Mouse (Mus musculus) heart, embryonic 13.5 days (tissue): ENCODE measurements around the gene Ccin. TPM values are rescaled to one million over a fixed set of nuclear protein-coding genes. Genes with fewer than 3 reads are reported as not detected.

Source experiments
- ATAC-seq: fragments of 200-750 bp; cut with Nextera tagmentation; 2 replicates; pipeline ENCODE4 v1.8.0; 2017; ENCODE audit warnings: moderate TSS enrichment; ENCODE audit not compliant: insufficient number of reproducible peaks, low FRiP score, low TSS enrichment; ENCODE audit errors: extremely low read depth
- H3K27ac ChIP-seq: fragments of 300-500 bp; sonication (generic); replicated peaks from 2 replicates; pipeline ENCODE4 v1.5.1; 2015; ENCODE audit warnings: moderate library complexity, mild to moderate bottlenecking, inconsistent platforms
- H3K27me3 ChIP-seq: fragments of 300-500 bp; sonication (generic); replicated peaks from 2 replicates; pipeline ENCODE4 v1.6.1; 2015; ENCODE audit warnings: mild to moderate bottlenecking, inconsistent platforms
- H3K36me3 ChIP-seq: fragments of 300-500 bp; sonication (generic); 2 replicates; pipeline ENCODE4 v1.6.1; 2015; ENCODE audit warnings: mild to moderate bottlenecking, inconsistent platforms
- H3K4me1 ChIP-seq: fragments of 300-500 bp; sonication (generic); 2 replicates; pipeline ENCODE4 v1.6.1; 2015; ENCODE audit warnings: inconsistent platforms
- H3K4me2 ChIP-seq: fragments of 300-500 bp; sonication (generic); 2 replicates; pipeline ENCODE4 v1.6.1; 2015; ENCODE audit warnings: inconsistent platforms, mild to moderate bottlenecking, moderate library complexity
- H3K4me3 ChIP-seq: fragments of 300-500 bp; sonication (generic); 2 replicates; pipeline ENCODE4 v1.5.1; 2015; ENCODE audit warnings: moderate library complexity, mild to moderate bottlenecking, inconsistent platforms
- H3K9ac ChIP-seq: fragments of 300-500 bp; sonication (generic); 2 replicates; pipeline ENCODE4 v1.6.1; 2015; ENCODE audit warnings: inconsistent platforms, mild to moderate bottlenecking, moderate library complexity
- H3K9me3 ChIP-seq: fragments of 300-500 bp; sonication (generic); 2 replicates; pipeline ENCODE4 v1.6.1; 2016; ENCODE audit warnings: inconsistent platforms
- WGBS: fragments of 180-500 bp; shearing (Covaris S2); methylation state at CpG from one replicate; pipeline ENCODE4 v1.1.7; 2015; ENCODE audit warnings: mixed read lengths; 5-methylcytosine and 5-hydroxymethylcytosine counted together
- polyA plus RNA-seq: library from polyadenylated mRNA; unstranded; fragments of >200 nt; fragmentation: Nextera tagmentation; extraction: Ambion mirVana; gene quantifications from 2 replicates; pipeline ENCODE4 v1.2.1, GENCODE M21; 2015

Gene Ccin
- polyA plus RNA-seq, 1 experiment from 2014 or later = not detected

DNA sequence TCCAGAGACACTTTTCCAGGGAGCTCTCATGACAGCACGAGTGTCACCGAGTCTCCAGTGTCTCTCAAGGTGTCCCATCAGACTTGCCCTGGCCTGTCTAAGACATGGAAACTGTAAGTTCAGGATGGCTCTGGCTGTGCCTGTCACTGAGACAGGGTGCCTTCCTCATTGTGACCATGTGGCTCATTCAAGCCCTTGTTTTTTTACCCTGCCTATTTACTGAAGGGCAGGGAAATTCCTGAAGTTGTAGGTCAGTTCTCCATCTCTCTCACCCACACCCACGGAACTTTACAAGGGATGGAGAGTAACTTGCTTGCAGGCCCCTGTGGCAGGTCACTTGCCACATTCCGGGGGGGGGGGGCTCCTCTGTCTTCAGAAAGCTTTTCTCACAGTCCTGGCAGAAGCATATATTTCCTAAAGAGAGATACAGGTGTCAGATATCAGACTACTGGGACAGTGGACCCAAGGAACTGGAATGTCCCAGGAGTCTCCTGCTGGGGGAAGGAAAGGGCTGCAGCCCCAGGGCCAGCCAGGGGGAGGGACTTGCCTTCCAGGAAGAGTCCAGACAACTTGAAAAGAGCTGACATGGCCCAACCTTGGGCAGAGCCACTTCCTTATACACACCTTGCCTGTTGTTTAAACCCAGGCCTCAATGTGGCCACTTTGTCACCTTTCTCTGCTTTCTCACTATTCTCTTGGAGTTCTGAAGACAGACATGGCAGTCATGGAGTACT is 18.2 kb upstream of the Ccin start:
- Histone ChIP-seq H3K27ac (peak overlapping the region; percentile 67; the same call in 1 of the 2 replicates), H3K9ac (peak overlapping the region; percentile 1; the same call in 1 of the 2 replicates), H3K4me2 (peak overlapping the region; percentile 49; the same call in 1 of the 2 replicates), H3K4me1 (peaks cover 56% of the 10 kb centered on the region), H3K4me3 (no peak overlapping the region), H3K36me3 (0 out of 2 replicates have a peak, but pooled peaks cover 4% of the 10 kb centered on the region), H3K27me3 (no peaks in the 10 kb centered on the region), H3K9me3 (no peaks in the 10 kb centered on the region)
- 32% methylated on average over 4 of the region's 4 CpGs for WGBS
- no peak for ATAC-seq

DNA sequence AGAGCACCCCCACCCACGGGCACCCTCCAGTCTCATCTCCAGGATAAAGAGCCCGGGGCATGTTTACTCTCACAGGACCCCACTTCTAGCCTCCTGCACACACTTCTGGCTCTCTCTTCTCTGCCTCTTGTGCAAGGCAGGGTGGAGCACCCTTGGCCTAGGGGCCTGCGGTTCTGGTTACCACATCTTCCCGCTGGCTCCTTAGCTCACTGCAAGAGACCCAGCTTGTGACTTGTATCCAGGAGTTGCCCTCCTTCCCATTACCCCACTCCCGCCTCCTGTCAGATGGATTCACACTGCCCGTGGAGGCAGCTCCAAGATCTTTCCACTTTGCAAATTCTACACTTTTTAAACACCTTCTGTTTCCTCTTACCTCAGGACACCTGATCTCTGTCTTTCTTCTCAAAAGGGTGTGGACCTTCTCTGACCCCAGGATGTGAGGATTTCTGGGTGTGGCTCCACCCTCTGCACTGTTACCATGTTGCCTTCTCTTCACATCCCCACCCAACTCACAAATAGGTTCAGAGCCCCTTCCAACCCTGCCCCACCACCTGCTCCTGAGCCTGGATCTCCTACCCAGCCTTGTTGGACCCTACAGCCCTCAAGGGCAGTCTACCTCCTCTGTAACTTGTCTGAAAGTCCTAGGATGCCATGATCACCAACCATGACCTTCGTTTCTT is 17.3 kb upstream of the Ccin start:
- Histone ChIP-seq H3K27ac (no peak overlapping the region), H3K27me3 (no peaks in the 10 kb centered on the region), H3K4me1 (peaks cover 56% of the 10 kb centered on the region), H3K4me3 (no peak overlapping the region), H3K9ac (no peak overlapping the region), H3K36me3 (peaks cover 13% of the 10 kb centered on the region), H3K4me2 (no peak overlapping the region), H3K9me3 (no peaks in the 10 kb centered on the region)
- WGBS = 81% methylated on average over 7 of the region's 7 CpGs
- ATAC-seq = no peak

DNA sequence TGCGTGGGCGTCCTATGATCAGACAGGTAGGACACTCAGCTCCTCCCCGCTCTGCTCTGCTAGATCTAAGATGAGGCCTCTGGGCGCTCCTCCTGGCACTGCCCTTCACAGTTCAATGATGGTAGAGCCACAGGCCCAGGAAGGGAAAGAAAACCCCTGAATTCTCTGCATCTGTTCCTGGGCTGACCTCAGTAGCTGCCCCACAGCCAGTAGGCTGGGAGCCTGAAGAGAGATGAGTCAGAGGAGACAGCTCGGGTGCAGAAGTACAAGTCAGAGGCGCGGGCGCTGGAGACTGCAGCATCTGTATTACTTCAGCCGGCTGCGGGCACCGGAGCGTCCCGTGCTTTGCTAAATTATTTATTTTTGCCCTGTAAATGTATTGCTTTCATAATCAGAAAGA is 14.6 kb upstream of the Ccin start:
- no peak for ATAC-seq

DNA sequence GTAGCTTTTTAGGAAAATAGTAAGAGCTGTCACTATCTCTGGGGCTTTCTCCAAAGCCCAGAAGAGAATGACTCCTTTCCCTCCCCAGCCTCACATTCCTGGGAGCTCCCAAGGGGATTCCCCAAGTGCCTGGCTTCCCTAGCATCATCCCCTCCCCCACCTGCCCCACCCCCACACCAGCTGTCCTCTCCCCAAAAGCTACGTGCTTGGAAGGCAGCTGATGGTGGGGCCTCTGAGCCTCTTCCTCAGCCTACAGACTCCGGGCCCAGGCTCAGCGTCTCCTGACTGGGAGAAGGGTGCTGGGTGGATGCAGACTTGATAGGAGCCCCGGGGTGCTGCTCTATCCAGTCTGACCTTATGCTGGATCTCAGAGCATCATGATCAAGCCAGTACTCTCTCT is 13.9 kb upstream of the Ccin start:
- 19% methylated on average over 4 of the region's 4 CpGs for WGBS
- H3K4me3 ChIP-seq = no peak overlapping the region
- H3K4me2 ChIP-seq = no peak overlapping the region
- H3K27ac ChIP-seq = peak overlapping the region; percentile 9; the same call in 1 of the 2 replicates
- peaks cover 71% of the 10 kb centered on the region for H3K4me1 ChIP-seq
- no peaks in the 10 kb centered on the region for H3K9me3 ChIP-seq
- H3K27me3 ChIP-seq = no peaks in the 10 kb centered on the region
- 0 out of 2 replicates have a peak overlapping the region, but pooled peaks have one; percentile 52 for H3K9ac ChIP-seq
- H3K36me3 ChIP-seq = peaks cover 18% of the 10 kb centered on the region
- no peak for ATAC-seq

More for the DNA sequence above, 14.6 kb upstream of the Ccin start:
- H3K27me3 ChIP-seq = no peaks in the 10 kb centered on the region
- H3K9me3 ChIP-seq = no peaks in the 10 kb centered on the region
- no peak overlapping the region for H3K4me3 ChIP-seq
- 38% methylated on average over 13 of the region's 13 CpGs for WGBS
- H3K36me3 ChIP-seq = peaks cover 14% of the 10 kb centered on the region
- no peak overlapping the region for H3K4me2 ChIP-seq
- H3K27ac ChIP-seq = 0 out of 2 replicates have a peak overlapping the region, but pooled peaks have one; percentile 2
- H3K4me1 ChIP-seq = peaks cover 74% of the 10 kb centered on the region
- H3K9ac ChIP-seq = peak overlapping the region; percentile 59

DNA sequence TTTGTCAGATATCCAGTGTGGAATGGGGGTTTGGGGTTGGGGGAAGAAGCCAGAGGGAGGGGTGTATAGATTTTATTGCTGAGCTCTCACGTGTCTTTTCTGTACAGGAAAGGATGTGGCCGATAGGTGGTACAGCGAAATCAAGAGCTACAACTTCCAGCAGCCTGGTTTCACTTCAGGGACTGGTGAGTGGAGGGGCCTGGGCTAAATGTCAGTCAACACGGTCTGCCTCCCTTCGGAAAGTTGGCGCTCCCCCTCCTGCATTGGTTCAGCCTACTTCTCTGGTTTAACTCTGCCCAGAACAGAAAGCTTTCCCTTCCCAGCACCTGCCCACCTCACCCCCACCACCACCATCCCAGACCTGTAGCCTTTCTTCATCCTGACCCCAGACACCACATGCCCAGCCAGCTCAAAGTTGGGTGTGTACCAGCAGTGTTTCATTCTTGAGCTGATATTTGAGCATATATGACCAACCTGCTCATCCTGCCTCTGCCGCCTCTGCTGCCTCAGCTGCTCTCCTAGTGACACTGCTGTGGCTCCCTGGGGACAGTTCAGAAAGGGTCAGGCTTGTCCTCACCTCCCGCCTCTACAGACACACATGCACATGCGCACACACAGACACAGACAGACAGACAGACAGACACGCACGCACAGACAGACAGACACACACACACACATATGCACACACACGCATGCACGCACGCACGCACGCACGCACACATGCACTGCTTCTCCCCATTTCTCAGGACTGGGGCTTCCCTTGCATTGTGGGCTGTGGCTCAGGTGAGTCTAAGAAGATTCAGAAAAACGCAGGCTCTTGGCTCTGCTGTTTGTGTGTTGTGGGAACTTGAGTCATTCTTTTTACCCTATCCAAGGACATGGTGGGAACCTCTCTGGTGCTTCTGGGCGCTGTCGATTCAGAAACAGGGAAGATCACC is 12.6 kb upstream of the Ccin start:
- Histone ChIP-seq H3K9me3 (no peaks in the 10 kb centered on the region), H3K4me2 (no peak overlapping the region), H3K4me3 (no peak overlapping the region), H3K36me3 (peaks cover 25% of the 10 kb centered on the region), H3K4me1 (peaks cover 59% of the 10 kb centered on the region), H3K27ac (0 out of 2 replicates have a peak overlapping the region, but pooled peaks have one; percentile 24), H3K9ac (no peak overlapping the region), H3K27me3 (no peaks in the 10 kb centered on the region)
- 83% methylated on average over 20 of the region's 20 CpGs for WGBS
- ATAC-seq = no peak

DNA sequence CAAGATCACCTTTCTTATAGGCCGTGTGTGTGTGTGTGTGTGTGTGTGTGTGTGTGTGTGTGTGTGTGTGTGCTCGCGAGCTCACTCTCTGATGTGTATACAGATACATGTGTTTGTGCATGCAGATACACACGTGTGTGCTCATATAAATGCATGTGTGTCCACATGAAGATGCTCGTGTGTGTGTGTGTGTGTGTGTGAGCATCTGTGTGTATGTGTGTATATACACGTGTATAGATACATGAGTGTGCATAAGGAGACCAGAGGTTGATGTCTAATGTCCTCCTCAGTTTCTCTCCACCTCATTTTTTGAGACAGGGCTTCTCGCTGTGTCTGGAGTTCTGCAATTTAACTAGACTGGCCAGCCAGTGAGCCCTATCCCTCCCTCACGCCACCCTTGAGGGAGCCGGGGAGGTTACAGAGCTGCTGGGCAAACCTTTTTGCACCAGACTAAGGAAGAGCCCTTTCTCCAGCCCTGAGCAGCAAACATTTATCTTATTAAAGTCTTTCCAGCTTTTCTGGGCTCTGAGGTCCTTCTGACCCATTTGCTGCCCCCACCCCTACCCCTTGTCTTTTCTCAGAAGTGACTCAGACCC is 11.6 kb upstream of the Ccin start:
- Histone ChIP-seq H3K4me2 (peak overlapping the region; percentile 51), H3K9ac (peak overlapping the region; percentile 60; the same call in 1 of the 2 replicates), H3K4me1 (peaks cover 52% of the 10 kb centered on the region), H3K36me3 (peaks cover 26% of the 10 kb centered on the region), H3K27ac (peak overlapping the region; percentile 89), H3K4me3 (peak overlapping the region; percentile 20), H3K27me3 (no peaks in the 10 kb centered on the region), H3K9me3 (no peaks in the 10 kb centered on the region)
- WGBS = 64% methylated on average over 9 of the region's 9 CpGs
- no peak for ATAC-seq

DNA sequence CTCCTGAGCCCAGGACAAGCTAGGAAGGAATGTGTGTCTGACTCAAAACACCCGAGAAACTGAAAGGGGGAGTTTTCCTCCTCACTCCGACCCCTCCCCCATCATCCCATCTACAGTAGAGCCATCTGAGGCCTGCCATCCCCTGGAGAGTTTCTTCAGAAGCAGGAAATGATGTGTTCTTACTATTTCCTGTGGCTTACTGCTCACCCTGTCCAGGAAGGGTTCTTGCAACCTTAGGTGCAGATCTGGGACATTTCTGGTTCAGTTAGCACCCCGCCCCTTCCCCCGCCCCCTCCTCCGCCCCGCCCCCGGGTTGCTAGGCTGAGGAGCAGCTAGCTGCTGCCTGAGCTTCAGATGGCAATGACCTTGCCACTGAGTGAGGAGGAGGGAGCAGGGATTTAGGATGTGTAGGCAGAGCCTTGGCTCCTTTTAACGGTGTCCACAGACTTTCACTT is 11.1 kb upstream of the Ccin start:
- peak; percentile 49; the same call in 1 of the 2 replicates for ATAC-seq
- H3K36me3 ChIP-seq = peaks cover 30% of the 10 kb centered on the region
- peak overlapping the region; percentile 60; the same call in 1 of the 2 replicates for H3K9ac ChIP-seq
- peaks cover 52% of the 10 kb centered on the region for H3K4me1 ChIP-seq
- no peaks in the 10 kb centered on the region for H3K27me3 ChIP-seq
- H3K4me3 ChIP-seq = peak overlapping the region; percentile 20
- 7% methylated on average over 8 of the region's 8 CpGs for WGBS
- peak overlapping the region; percentile 51 for H3K4me2 ChIP-seq
- H3K9me3 ChIP-seq = no peaks in the 10 kb centered on the region
- peak overlapping the region; percentile 89 for H3K27ac ChIP-seq

DNA sequence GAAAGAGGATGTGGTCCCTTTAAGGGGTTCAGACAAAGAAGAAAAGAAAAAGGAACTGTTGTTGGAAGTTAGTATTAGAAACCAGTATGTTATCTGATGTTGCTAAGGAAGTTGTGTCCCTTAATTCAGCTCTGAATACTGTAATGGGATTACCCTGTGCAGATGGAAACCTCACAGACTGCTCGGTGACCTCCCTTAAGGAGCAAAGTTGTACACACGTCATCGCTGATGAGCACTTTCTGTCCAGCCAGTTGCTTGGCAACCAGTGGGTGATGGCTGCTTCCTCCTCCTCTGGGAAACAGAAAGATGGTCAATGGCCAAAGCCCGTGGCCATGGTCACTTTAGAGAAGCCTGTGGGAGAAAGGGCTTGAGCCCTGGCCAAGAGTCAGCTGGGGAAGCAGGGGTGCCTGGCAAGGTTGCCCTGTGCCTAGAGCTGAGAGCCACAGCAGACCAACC is 9.7 kb upstream of the Ccin start:
- no peaks in the 10 kb centered on the region for H3K9me3 ChIP-seq
- no peak overlapping the region for H3K4me2 ChIP-seq
- H3K27me3 ChIP-seq = no peaks in the 10 kb centered on the region
- no peak overlapping the region for H3K9ac ChIP-seq
- peaks cover 50% of the 10 kb centered on the region for H3K4me1 ChIP-seq
- no peak for ATAC-seq
- no peak overlapping the region for H3K4me3 ChIP-seq
- peaks cover 34% of the 10 kb centered on the region for H3K36me3 ChIP-seq
- whole genome bisulfite sequencing = 45% methylated on average over 4 of the region's 4 CpGs
- 0 out of 2 replicates have a peak overlapping the region, but pooled peaks have one; percentile 43 for H3K27ac ChIP-seq

DNA sequence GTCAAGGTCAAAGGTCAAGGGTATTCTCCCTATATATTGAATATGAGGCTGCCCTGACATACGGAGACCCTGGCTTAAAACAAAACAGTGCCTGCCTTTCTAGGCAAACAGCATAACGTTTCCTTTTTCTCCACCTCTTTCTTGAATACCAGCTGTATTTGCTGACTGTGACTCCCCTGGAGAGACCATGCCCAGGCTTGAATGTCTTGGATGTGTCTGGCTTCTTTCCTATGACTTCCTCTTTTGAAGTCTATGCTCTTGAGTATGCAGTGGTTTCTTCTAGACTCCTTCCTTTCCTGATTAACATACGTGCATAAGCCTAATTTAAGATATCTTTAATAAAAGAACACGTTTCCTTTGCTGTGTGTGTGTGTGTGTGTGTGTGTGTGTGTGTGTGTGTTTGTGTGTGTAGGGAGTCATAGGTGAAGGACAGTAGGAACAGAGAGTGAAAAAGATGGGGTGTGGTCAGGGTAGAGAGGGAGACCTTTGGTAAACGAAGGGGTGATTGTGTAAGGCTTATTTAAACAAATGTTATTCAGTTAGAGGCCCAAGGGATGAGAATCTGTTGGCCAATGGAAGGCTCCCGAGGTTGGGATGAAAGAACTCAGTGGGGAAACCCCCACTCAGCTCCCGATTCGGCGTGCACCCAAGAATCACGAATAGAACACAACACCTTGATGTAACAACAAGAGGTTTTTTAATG is 8.2 kb upstream of the Ccin start:
- H3K27ac ChIP-seq = no peak overlapping the region
- H3K36me3 ChIP-seq = peaks cover 34% of the 10 kb centered on the region
- no peak overlapping the region for H3K9ac ChIP-seq
- H3K4me1 ChIP-seq = peaks cover 50% of the 10 kb centered on the region
- WGBS = 82% methylated on average over 10 of the region's 10 CpGs
- no peaks in the 10 kb centered on the region for H3K9me3 ChIP-seq
- no peak overlapping the region for H3K4me2 ChIP-seq
- no peaks in the 10 kb centered on the region for H3K27me3 ChIP-seq
- ATAC-seq = no peak
- no peak overlapping the region for H3K4me3 ChIP-seq

DNA sequence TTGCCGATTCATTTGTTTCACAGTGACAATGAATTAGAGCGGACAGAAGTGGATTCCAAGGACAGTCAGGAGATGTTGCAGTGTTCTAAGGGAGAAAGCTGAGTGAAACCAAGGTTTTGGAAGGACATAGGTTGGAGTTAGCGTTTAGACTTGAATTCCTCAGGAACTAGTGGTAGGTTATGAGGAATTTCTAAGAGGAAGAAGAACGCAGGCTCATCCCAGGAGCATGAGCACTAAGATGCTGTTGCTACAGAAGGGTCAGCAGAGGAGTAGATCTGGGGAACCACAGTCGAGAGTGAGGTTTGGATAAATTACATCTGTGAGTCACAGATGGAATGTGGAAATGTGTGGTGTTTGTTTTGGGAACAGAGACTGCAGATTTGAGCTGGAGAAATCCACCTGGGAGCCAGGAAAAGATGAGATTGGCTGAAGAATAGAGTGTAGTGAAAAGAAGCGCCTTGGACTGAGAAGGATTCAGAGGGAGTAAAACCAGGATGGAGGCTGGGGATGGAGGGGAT is 7.0 kb upstream of the Ccin start:
- WGBS = 78% methylated on average over 6 of the region's 6 CpGs

More for the DNA sequence above, 7.0 kb upstream of the Ccin start:
- Histone ChIP-seq H3K36me3 (peaks cover 23% of the 10 kb centered on the region), H3K4me3 (no peak overlapping the region), H3K4me2 (no peak overlapping the region), H3K9me3 (no peaks in the 10 kb centered on the region), H3K9ac (no peak overlapping the region), H3K4me1 (peaks cover 47% of the 10 kb centered on the region), H3K27ac (no peak overlapping the region), H3K27me3 (no peaks in the 10 kb centered on the region)
- ATAC-seq = no peak
